Mouse (Mus musculus) midbrain, embryonic 15.5 days (tissue): ENCODE data around the gene Sprn. TPM values are rescaled to one million over a fixed set of nuclear protein-coding genes. Genes with fewer than 3 reads are reported as not detected.
"Not testable (repeated sequence)": the region's sequence is repeated elsewhere in the genome, so short reads cannot be mapped to it uniquely, and the experiment has no call there.

Experiments
- ATAC-seq: fragments of 200-750 bp; cut with Nextera tagmentation; replicated peaks from 2 replicates; pipeline ENCODE4 v1.8.0; 2017; ENCODE audit warnings: moderate TSS enrichment
- H3K27ac ChIP-seq: fragments of 300-500 bp; sonication (generic); 2 replicates; pipeline ENCODE4 v1.5.1; 2015; ENCODE audit warnings: mild to moderate bottlenecking, inconsistent platforms
- H3K27me3 ChIP-seq: fragments of 300-500 bp; sonication (generic); replicated peaks from 2 replicates; pipeline ENCODE4 v1.6.1; 2015; ENCODE audit warnings: inconsistent platforms
- H3K36me3 ChIP-seq: fragments of 300-500 bp; sonication (generic); replicated peaks from 2 replicates; pipeline ENCODE4 v1.6.1; 2015; ENCODE audit warnings: inconsistent platforms
- H3K4me1 ChIP-seq: fragments of 300-500 bp; sonication (generic); 2 replicates; pipeline ENCODE4 v1.6.1; 2015; ENCODE audit warnings: inconsistent platforms
- H3K4me2 ChIP-seq: fragments of 300-500 bp; sonication (generic); 2 replicates; pipeline ENCODE4 v1.6.1; 2015; ENCODE audit warnings: inconsistent platforms, mild to moderate bottlenecking, moderate library complexity
- H3K4me3 ChIP-seq: fragments of 300-500 bp; sonication (generic); 2 replicates; pipeline ENCODE4 v1.5.1; 2015; ENCODE audit warnings: mild to moderate bottlenecking, inconsistent platforms
- H3K9ac ChIP-seq: fragments of 300-500 bp; sonication (generic); 2 replicates; pipeline ENCODE4 v1.6.1; 2015; ENCODE audit warnings: mild to moderate bottlenecking, inconsistent platforms
- H3K9me3 ChIP-seq: fragments of 300-500 bp; sonication (generic); 2 replicates; pipeline ENCODE4 v1.6.1; 2016; ENCODE audit warnings: inconsistent platforms
- WGBS: fragments of 180-500 bp; shearing (Covaris S2); methylation state at CpG from one replicate; pipeline ENCODE4 v1.1.7; 2015; ENCODE audit warnings: mixed read lengths; 5-methylcytosine and 5-hydroxymethylcytosine counted together
- polyA plus RNA-seq: library from polyadenylated mRNA; unstranded; fragments of >200 nt; fragmentation: Nextera tagmentation; extraction: Ambion mirVana; gene quantifications from 2 replicates; pipeline ENCODE4 v1.2.1, GENCODE M21; 2015

Sprn gene
- polyA plus RNA-seq, 1 experiment from 2014 or later = 25.5 TPM

- ATAC-seq = peak; percentile 97
- Histone ChIP-seq H3K4me3 (peak within 1 kb of the TSS; percentile 97), H3K4me1 (peaks cover 11% of the 10 kb centered on the region), H3K36me3 (no peaks in the 10 kb centered on the region), H3K9ac (peak within 1 kb of the TSS; percentile 96), H3K27me3 (no peaks in the 10 kb centered on the region), H3K4me2 (peak within 1 kb of the TSS; percentile 91), H3K27ac (peak within 1 kb of the TSS; percentile 90), H3K9me3 (no peaks in the 10 kb centered on the region)
- 1% methylated on average over 39 of the region's 39 CpGs for WGBS
Observed at GRCm38 (mm10) chr7:140137135-140138020, 17.3 kb downstream of the Sprn start, which contains the start of gene Mtg1. Gene Mtg1 (plus strand): TSS chr7:140137564.

- Histone ChIP-seq H3K36me3 (no peaks in the 10 kb centered on the region), H3K4me3 (no peak overlapping the region), H3K9me3 (no peaks in the 10 kb centered on the region), H3K27ac (no peak overlapping the region), H3K27me3 (no peaks in the 10 kb centered on the region), H3K4me2 (no peak overlapping the region), H3K9ac (no peak overlapping the region), H3K4me1 (peaks cover 11% of the 10 kb centered on the region)
- ATAC-seq = no peak
- WGBS = 85% methylated on average over 5 of the region's 5 CpGs
Observed at GRCm38 (mm10) chr7:140135106-140135770, 19.4 kb downstream of the Sprn start.

- 93% methylated on average over 7 of the region's 7 CpGs for WGBS
- H3K4me2 ChIP-seq, H3K27ac ChIP-seq, H3K9ac ChIP-seq, H3K27me3 ChIP-seq, H3K9me3 ChIP-seq, H3K36me3 ChIP-seq, ATAC-seq, H3K4me3 ChIP-seq: not testable (repeated sequence)
- peaks cover 11% of the 10 kb centered on the region for H3K4me1 ChIP-seq
Observed at GRCm38 (mm10) chr7:140134033-140134432, 20.6 kb downstream of the Sprn start.

- not testable (repeated sequence) for H3K27ac ChIP-seq, H3K4me3 ChIP-seq, H3K27me3 ChIP-seq, H3K9me3 ChIP-seq, H3K9ac ChIP-seq, H3K4me1 ChIP-seq, H3K4me2 ChIP-seq, ATAC-seq, H3K36me3 ChIP-seq
- 95% methylated on average over 7 of the region's 7 CpGs for WGBS
Observed at GRCm38 (mm10) chr7:140132184-140132583, 22.5 kb downstream of the Sprn start.

- H3K9ac ChIP-seq = no peak overlapping the region
- H3K27ac ChIP-seq = no peak overlapping the region
- no peaks in the 10 kb centered on the region for H3K27me3 ChIP-seq
- 89% methylated on average over 2 of the region's 2 CpGs for WGBS
- H3K9me3 ChIP-seq = no peaks in the 10 kb centered on the region
- no peak overlapping the region for H3K4me2 ChIP-seq
- no peaks in the 10 kb centered on the region for H3K36me3 ChIP-seq
- H3K4me3 ChIP-seq = no peak overlapping the region
- no peak for ATAC-seq
- peaks cover 4% of the 10 kb centered on the region; the same call in 1 of the 2 replicates for H3K4me1 ChIP-seq
Observed at GRCm38 (mm10) chr7:140127911-140128310, 26.8 kb downstream of the Sprn start.

- no peaks in the 10 kb centered on the region for H3K27me3 ChIP-seq
- ATAC-seq = no peak
- no peaks in the 10 kb centered on the region for H3K9me3 ChIP-seq
- no peaks in the 10 kb centered on the region for H3K36me3 ChIP-seq
- H3K4me2 ChIP-seq = no peak overlapping the region
- no peak overlapping the region for H3K9ac ChIP-seq
- H3K4me1 ChIP-seq = peaks cover 4% of the 10 kb centered on the region; the same call in 1 of the 2 replicates
- no peak overlapping the region for H3K27ac ChIP-seq
- H3K4me3 ChIP-seq = no peak overlapping the region
- 89% methylated on average over 3 of the region's 3 CpGs for WGBS
Observed at GRCm38 (mm10) chr7:140126934-140127333, 27.7 kb downstream of the Sprn start.

- H3K27me3 ChIP-seq = no peaks in the 10 kb centered on the region
- H3K4me1 ChIP-seq = peaks cover 4% of the 10 kb centered on the region; the same call in 1 of the 2 replicates
- peak overlapping the region; percentile 74 for H3K9ac ChIP-seq
- ATAC-seq = peak; percentile 17
- no peak overlapping the region for H3K27ac ChIP-seq
- H3K36me3 ChIP-seq = no peaks in the 10 kb centered on the region
- 15% methylated on average over 5 of the region's 5 CpGs for WGBS
- H3K4me2 ChIP-seq = peak overlapping the region; percentile 71
- H3K4me3 ChIP-seq = peak overlapping the region; percentile 67
- no peaks in the 10 kb centered on the region for H3K9me3 ChIP-seq
Observed at GRCm38 (mm10) chr7:140126022-140126350, 28.7 kb downstream of the Sprn start.

GRCm38 (mm10) chr7:140125278-140126021 is 29.2 kb downstream of the Sprn start:
- Histone ChIP-seq H3K9me3 (no peaks in the 10 kb centered on the region), H3K27me3 (no peaks in the 10 kb centered on the region), H3K27ac (no peak overlapping the region), H3K36me3 (no peaks in the 10 kb centered on the region), H3K4me3 (peak overlapping the region; percentile 67), H3K4me2 (peak overlapping the region; percentile 71), H3K9ac (peak overlapping the region; percentile 74), H3K4me1 (peaks cover 4% of the 10 kb centered on the region; the same call in 1 of the 2 replicates)
- peak; percentile 97 for ATAC-seq
- WGBS = 2% methylated on average over 40 of the region's 40 CpGs

GRCm38 (mm10) chr7:140124382-140124781 is 30.3 kb downstream of the Sprn start:
- no peaks in the 10 kb centered on the region for H3K27me3 ChIP-seq
- no peak for ATAC-seq
- 95% methylated on average over 1 of the region's 1 CpGs for WGBS
- no peaks in the 10 kb centered on the region for H3K36me3 ChIP-seq
- H3K9ac ChIP-seq = no peak overlapping the region
- H3K4me1 ChIP-seq = peaks cover 4% of the 10 kb centered on the region; the same call in 1 of the 2 replicates
- no peaks in the 10 kb centered on the region for H3K9me3 ChIP-seq
- H3K27ac ChIP-seq = no peak overlapping the region
- no peak overlapping the region for H3K4me2 ChIP-seq
- H3K4me3 ChIP-seq = no peak overlapping the region

- no peaks in the 10 kb centered on the region for H3K27me3 ChIP-seq
- H3K9ac ChIP-seq = no peak overlapping the region
- no peak overlapping the region for H3K4me3 ChIP-seq
- no peaks in the 10 kb centered on the region for H3K9me3 ChIP-seq
- no peaks in the 10 kb centered on the region for H3K36me3 ChIP-seq
- H3K4me2 ChIP-seq = no peak overlapping the region
- 33% methylated on average over 4 of the region's 4 CpGs for WGBS
- H3K4me1 ChIP-seq = peaks cover 4% of the 10 kb centered on the region; the same call in 1 of the 2 replicates
- ATAC-seq = no peak
- no peak overlapping the region for H3K27ac ChIP-seq
Observed at GRCm38 (mm10) chr7:140122765-140123164, 31.9 kb downstream of the Sprn start.

GRCm38 (mm10) chr7:140121338-140121910 is 33.3 kb downstream of the Sprn start:
- no peak overlapping the region for H3K4me2 ChIP-seq
- WGBS = 77% methylated on average over 13 of the region's 13 CpGs
- no peaks in the 10 kb centered on the region for H3K36me3 ChIP-seq
- H3K4me3 ChIP-seq = no peak overlapping the region
- H3K27ac ChIP-seq = no peak overlapping the region
- peaks cover 9% of the 10 kb centered on the region for H3K4me1 ChIP-seq
- ATAC-seq = no peak
- no peaks in the 10 kb centered on the region for H3K27me3 ChIP-seq
- no peaks in the 10 kb centered on the region for H3K9me3 ChIP-seq
- no peak overlapping the region for H3K9ac ChIP-seq

GRCm38 (mm10) chr7:140120484-140120883 is 34.2 kb downstream of the Sprn start:
- Histone ChIP-seq H3K9ac (no peak overlapping the region), H3K36me3 (no peaks in the 10 kb centered on the region), H3K4me3 (no peak overlapping the region), H3K4me1 (peaks cover 7% of the 10 kb centered on the region), H3K4me2 (no peak overlapping the region), H3K27me3 (no peaks in the 10 kb centered on the region), H3K27ac (no peak overlapping the region), H3K9me3 (no peaks in the 10 kb centered on the region)
- ATAC-seq = no peak
- WGBS = 95% methylated on average over 2 of the region's 2 CpGs
